19 mouse cellular contexts compared by ENCODE assay signal in the genomic region with DNA sequence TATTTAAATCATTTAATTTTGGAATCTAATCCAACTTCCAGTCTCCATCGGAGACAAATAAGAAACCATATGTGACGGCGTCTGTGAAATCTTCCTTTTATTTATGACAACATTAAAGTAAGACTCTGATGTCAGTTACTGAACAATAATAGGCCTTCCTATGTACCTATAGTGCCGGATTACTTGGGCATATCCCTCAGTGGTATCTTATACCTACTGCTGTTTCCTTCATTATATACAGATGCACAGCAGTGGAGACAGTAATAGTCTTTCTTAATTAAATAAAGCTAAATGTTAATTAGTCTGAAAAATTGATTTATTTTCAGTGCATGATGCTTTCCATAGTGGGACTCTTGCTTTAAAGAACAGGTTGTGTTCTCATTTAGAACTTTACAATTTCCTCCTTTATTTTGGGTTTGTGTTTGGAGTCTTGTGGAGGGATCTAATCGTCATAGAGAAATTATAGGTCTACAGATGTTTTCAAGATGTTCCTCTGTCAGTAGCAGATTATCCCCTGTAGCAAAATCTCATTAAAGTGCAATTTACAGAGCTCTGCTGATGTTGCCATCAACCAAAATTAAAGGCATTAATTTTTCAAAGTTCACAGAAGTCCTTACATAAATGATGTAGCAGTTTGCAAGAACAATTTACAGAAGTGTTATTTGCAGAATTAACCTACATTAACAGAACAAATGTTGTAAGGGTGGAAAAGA.
"Had no signal": no experiment of that assay in that cellular context is flagged by ENCODE, and none has a peak within 500 bp of the region (broad histone marks: within the 10 kb centered on the region; RNA-seq: fewer than 3 reads in every experiment).

No protein-coding gene starts in this region.

- H3K4me2 ChIP-seq: lung, embryonic 14.5 days; midbrain, embryonic 12.5 days; neural tube, embryonic 12.5 days had no signal

- H3K27me3 ChIP-seq: midbrain, embryonic 12.5 days; neural tube, embryonic 12.5 days had no signal

- DNase-seq: lung, adult 18-20 months; lung, embryonic 14.5 days; lung, postnatal 10 days; lung, postnatal 4 days; midbrain, embryonic 14.5 days; retina, postnatal 1 day; right cerebral cortex, adult 18-20 months; right cerebral cortex, postnatal 25 days; right cerebral cortex, postnatal 4 days; spleen, adult 18-20 months; thymus, adult 18-20 months; thymus, postnatal 14 days; thymus, postnatal 36 days had no signal

- H3K4me1 ChIP-seq: midbrain, embryonic 10.5 days; midbrain, embryonic 12.5 days; neural tube, embryonic 12.5 days had no signal

- H3K9me3 ChIP-seq: midbrain, embryonic 10.5 days; midbrain, embryonic 12.5 days; neural tube, embryonic 12.5 days had no signal

- H3K27ac ChIP-seq: liver, embryonic 14.5 days; midbrain, embryonic 10.5 days; midbrain, embryonic 12.5 days; neural tube, embryonic 12.5 days had no signal

- ATAC-seq: midbrain, embryonic 16.5 days had no signal

- H3K4me3 ChIP-seq: midbrain, embryonic 10.5 days; midbrain, embryonic 12.5 days; myocyte; neural tube, embryonic 12.5 days had no signal

- H3K36me3 ChIP-seq: midbrain, embryonic 10.5 days; midbrain, embryonic 12.5 days; neural tube, embryonic 12.5 days had no signal

- H3K9ac ChIP-seq: liver, embryonic 14.5 days; lung, embryonic 14.5 days; midbrain, embryonic 12.5 days; neural tube, embryonic 12.5 days had no signal
